Mouse (Mus musculus) duodenum, adult 2 months (tissue): ENCODE measurements around the gene Kiss1r. TPM values are rescaled to one million over a fixed set of nuclear protein-coding genes. Genes with fewer than 3 reads are reported as not detected.

ENCODE experiments used
- polyA plus RNA-seq: library from polyadenylated mRNA; depleted of rRNA; stranded (reverse); fragments of >200 nt; gene quantifications from 2 replicates; pipeline ENCODE4 v1.2.3, GENCODE M21; 2012; ENCODE audit warnings: low replicate concordance; rRNA removed

Kiss1r gene
- polyA plus RNA-seq: 5.1 and 5.6 TPM in 2 replicates

GRCm38 (mm10) chr10:79916808-79917531 lies at the start of gene Kiss1r:
Gene Kiss1r (plus strand): TSS chr10:79916971.

GRCm38 (mm10) chr10:79874290-79874862 lies 42.4 kb upstream of the Kiss1r start, which contains the start of the genes Prtn3 and Plppr3:
Gene Prtn3 (plus strand): TSS chr10:79874476.
Gene Plppr3 (minus strand): TSS chr10:79874634.

DNA sequence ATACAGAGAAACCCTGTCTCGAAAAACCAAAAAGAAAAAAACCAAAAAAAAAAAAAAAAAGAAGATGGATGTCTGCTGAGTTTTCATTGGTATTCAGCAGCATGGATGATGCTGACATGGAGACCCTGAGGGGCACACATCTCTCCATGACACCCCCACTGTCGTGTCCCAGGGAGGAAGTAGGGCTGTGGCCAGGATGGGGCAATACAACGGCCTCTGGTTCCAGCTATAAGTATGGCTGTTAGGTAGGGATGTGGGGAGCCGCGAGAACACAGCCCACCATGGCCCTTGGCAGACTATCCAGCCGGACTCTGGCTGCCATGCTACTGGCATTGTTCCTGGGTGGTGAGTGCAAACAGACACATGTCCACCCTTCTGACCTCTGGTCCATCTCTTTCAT lies 30.7 kb upstream of the Kiss1r start, which contains the start of gene Elane:
Gene Elane, plus strand, starts transcription at position 194 of the 400 bp plus-strand sequence.

GRCm38 (mm10) chr10:79890670-79891069 lies 26.1 kb upstream of the Kiss1r start, which contains the start of gene Cfd:
Gene Cfd (plus strand): TSS chr10:79890853.

GRCm38 (mm10) chr10:79908167-79909091 lies 8.3 kb upstream of the Kiss1r start, which contains the start of gene Med16:
Gene Med16 (minus strand): TSS chr10:79908923.

GRCm38 (mm10) chr10:79910556-79910955 lies 6.2 kb upstream of the Kiss1r start, which contains the start of gene Gm26602:
Gene Gm26602 (plus strand): TSS chr10:79910856.

GRCm38 (mm10) chr10:79920958-79921535 lies 4.3 kb downstream of the Kiss1r start, which contains the start of gene R3hdm4:
Gene R3hdm4 (minus strand): TSS chr10:79921208.

DNA sequence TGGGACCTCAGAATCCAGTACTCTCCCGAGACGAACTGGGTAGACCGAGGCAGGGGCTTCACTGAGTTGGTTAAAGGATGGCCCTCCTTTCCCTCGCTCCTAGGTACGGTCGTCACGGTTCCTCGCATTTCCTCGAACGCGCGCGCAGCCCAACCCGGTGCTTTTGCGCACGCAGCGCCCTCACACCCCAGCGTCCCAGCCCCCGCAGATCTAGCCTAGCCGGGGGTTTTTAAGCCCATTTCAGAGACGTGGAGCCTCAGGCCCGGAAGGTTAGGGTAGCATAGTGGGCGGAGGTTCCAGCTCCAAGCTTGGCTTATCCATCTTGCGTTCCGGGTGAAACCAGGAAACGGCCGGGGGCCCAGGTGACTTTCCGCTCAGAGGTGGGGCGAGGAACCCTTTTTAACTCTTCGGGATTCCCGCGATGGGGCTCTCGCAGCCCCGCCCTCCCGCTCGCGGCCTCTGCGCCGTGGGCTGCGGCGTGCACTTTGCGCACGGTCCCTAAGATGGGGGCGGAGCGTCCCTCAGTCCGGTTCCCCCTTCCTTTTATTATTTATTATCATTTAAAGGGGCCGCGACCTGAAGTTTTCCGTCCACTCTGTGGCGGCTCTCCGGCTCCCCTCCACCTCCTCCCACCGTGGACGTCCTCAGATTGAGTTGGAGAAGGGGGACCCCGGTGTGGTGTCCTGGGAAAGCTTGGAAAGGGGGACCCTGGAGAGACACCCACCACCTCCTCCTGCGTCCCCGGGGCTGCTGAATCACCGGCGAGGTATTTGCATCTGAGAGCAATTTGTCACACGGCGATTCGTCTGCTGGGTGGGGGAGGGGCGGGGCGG lies 9.9 kb downstream of the Kiss1r start, which contains the start of gene Arid3a:
Gene Arid3a, plus strand, starts transcription at position 553 of the 833 bp plus-strand sequence.

GRCm38 (mm10) chr10:79959847-79960601 lies 43.3 kb downstream of the Kiss1r start, which contains the start of gene Wdr18:
Gene Wdr18 (plus strand): TSS chr10:79960152.

DNA sequence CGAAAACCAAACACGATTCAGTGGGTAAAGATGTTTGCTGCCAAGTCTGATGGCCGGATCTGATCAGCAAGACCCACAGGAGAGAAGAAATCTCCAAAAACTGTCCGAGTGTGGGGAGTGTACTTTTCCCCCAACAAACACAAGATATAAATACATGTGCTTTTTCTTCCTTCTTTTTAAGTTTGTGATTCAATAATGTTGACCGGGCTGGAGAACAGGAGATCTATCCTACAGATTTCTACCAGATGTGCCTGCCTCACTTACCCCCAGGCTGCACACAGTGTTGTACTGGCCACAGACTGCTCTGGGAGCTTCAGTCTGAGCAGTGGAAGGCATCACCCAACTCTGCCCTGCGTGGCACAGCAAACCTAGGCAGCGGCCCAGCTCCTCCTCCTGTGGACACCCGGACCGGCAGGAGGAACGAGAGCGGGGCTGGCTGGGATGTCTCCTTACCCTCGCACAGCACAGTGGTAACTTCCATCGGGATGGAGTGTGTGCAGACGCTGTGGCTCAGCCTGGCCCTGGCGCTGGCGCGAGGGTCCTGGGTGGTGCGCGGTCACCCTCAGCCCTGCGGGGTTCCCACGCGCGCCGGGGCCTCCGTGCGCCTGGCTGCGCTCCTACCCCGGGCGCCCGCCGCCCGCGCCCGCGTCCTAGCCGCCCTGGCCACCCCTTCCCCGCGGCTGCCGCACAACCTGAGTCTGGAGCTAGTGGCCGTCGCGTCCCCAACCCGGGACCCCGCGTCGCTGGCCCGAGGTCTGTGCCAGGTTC lies 53.8 kb downstream of the Kiss1r start, which contains the start of gene Grin3b:
Gene Grin3b, plus strand, starts transcription at position 301 of the 768 bp plus-strand sequence.

Other genes with a start within 250 kb of the Kiss1r start
- gene Tpgs1, start 247.6 kb upstream of the Kiss1r start, polyA plus RNA-seq: 80.2 and 108 TPM in 2 replicates
- 199 and 293 TPM in 2 replicates for gene Cdc34, start 234.8 kb upstream of the Kiss1r start, polyA plus RNA-seq
- gene Gzmm, start 228.0 kb upstream of the Kiss1r start, polyA plus RNA-seq: 0.37 TPM in 1 of 2 replicates, not detected in the other
- gene Bsg, start 212.5 kb upstream of the Kiss1r start, polyA plus RNA-seq: 528 and 1,060 TPM in 2 replicates
- 8.5 and 24.2 TPM in 2 replicates for gene Hcn2, start 200.3 kb upstream of the Kiss1r start, polyA plus RNA-seq
- 47.7 and 62.9 TPM in 2 replicates for gene Polrmt, start 170.4 kb upstream of the Kiss1r start, polyA plus RNA-seq
- not detected in 2 replicates for gene Fgf22, start 161.9 kb upstream of the Kiss1r start, polyA plus RNA-seq
- gene Rnf126, start 150.0 kb upstream of the Kiss1r start, polyA plus RNA-seq: 161 and 229 TPM in 2 replicates
- gene Fstl3, start 139.7 kb upstream of the Kiss1r start, polyA plus RNA-seq: 11.5 and 11.9 TPM in 2 replicates
- gene Prss57, start 126.0 kb upstream of the Kiss1r start, polyA plus RNA-seq: 0.27 and 0.59 TPM in 2 replicates
- gene Palm, start 123.4 kb upstream of the Kiss1r start, polyA plus RNA-seq: 17.2 and 27.7 TPM in 2 replicates
- gene Misp, start 96.0 kb upstream of the Kiss1r start, polyA plus RNA-seq: 97.3 and 216 TPM in 2 replicates
- 156 and 209 TPM in 2 replicates for gene Ptbp1, start 62.5 kb upstream of the Kiss1r start, polyA plus RNA-seq
- gene Prtn3, start 42.5 kb upstream of the Kiss1r start, polyA plus RNA-seq: 3.8 and 5.3 TPM in 2 replicates
- 6.1 and 11.4 TPM in 2 replicates for gene Plppr3, start 42.3 kb upstream of the Kiss1r start, polyA plus RNA-seq
- not detected in 2 replicates for gene Elane, start 30.7 kb upstream of the Kiss1r start, polyA plus RNA-seq
- gene Cfd, start 26.1 kb upstream of the Kiss1r start, polyA plus RNA-seq: 12.8 and 564 TPM in 2 replicates
- 44.8 and 49.2 TPM in 2 replicates for gene Med16, start 8.0 kb upstream of the Kiss1r start, polyA plus RNA-seq
- gene Gm26602, start 6.1 kb upstream of the Kiss1r start, polyA plus RNA-seq: not detected in 2 replicates
- gene R3hdm4, start 4.2 kb downstream of the Kiss1r start, polyA plus RNA-seq: 102 and 133 TPM in 2 replicates
- 8.1 and 9.4 TPM in 2 replicates for gene Arid3a, start 10.1 kb downstream of the Kiss1r start, polyA plus RNA-seq
- 32.5 and 36.7 TPM in 2 replicates for gene Wdr18, start 43.2 kb downstream of the Kiss1r start, polyA plus RNA-seq
- gene Grin3b, start 53.7 kb downstream of the Kiss1r start, polyA plus RNA-seq: 0.13 TPM in 1 of 2 replicates, not detected in the other
- 473 and 724 TPM in 2 replicates for gene Tmem259, start 67.4 kb downstream of the Kiss1r start, polyA plus RNA-seq
- 47.4 and 53.3 TPM in 2 replicates for gene Cnn2, start 71.6 kb downstream of the Kiss1r start, polyA plus RNA-seq
- 22.5 and 27.6 TPM in 2 replicates for gene Abca7, start 79.5 kb downstream of the Kiss1r start, polyA plus RNA-seq
- 16.6 and 28.8 TPM in 2 replicates for gene Arhgap45, start 99.7 kb downstream of the Kiss1r start, polyA plus RNA-seq
- gene Polr2e, start 122.8 kb downstream of the Kiss1r start, polyA plus RNA-seq: 82.1 and 91.1 TPM in 2 replicates
- 1,699 and 1,725 TPM in 2 replicates for gene Gpx4, start 130.2 kb downstream of the Kiss1r start, polyA plus RNA-seq
- gene Sbno2, start 188.6 kb downstream of the Kiss1r start, polyA plus RNA-seq: 63.5 and 95.0 TPM in 2 replicates
- 105 and 121 TPM in 2 replicates for gene Stk11, start 198.8 kb downstream of the Kiss1r start, polyA plus RNA-seq
- 5,808 and 7,935 TPM in 2 replicates for gene Atp5d, start 221.7 kb downstream of the Kiss1r start, polyA plus RNA-seq
- 6.3 and 6.6 TPM in 2 replicates for gene Cbarp, start 223.9 kb downstream of the Kiss1r start, polyA plus RNA-seq
- gene Midn, start 231.3 kb downstream of the Kiss1r start, polyA plus RNA-seq: 198 and 360 TPM in 2 replicates
- 46.7 and 55.3 TPM in 2 replicates for gene Cirbp, start 249.0 kb downstream of the Kiss1r start, polyA plus RNA-seq